Mouse (Mus musculus) C2C12 (cell line): Measurements from ENCODE around the gene Atr. TPM values are rescaled to one million over a fixed set of nuclear protein-coding genes. Genes with fewer than 3 reads are reported as not detected.

ENCODE experiments used
- H3K27me3 ChIP-seq: one replicate; pipeline ENCODE4 v1.6.1; 2011; ENCODE audit not compliant: control insufficient read depth, insufficient read depth, insufficient read length
- H3K36me3 ChIP-seq: one replicate; pipeline ENCODE4 v1.6.1; 2011; ENCODE audit not compliant: control insufficient read depth, insufficient read depth
- H3K4me3 ChIP-seq: one replicate; pipeline ENCODE4 v1.5.1; 2011; ENCODE audit warnings: mild to moderate bottlenecking, control low read depth; ENCODE audit not compliant: poor library complexity, insufficient read depth, severe bottlenecking
- H3K79me2 ChIP-seq: one replicate; pipeline ENCODE4 v1.6.1; 2011; ENCODE audit not compliant: control insufficient read depth, insufficient read depth
- H3K79me3 ChIP-seq: one replicate; pipeline ENCODE4 v1.6.1; 2011; ENCODE audit warnings: low read depth, control low read depth
- H3ac ChIP-seq: one replicate; pipeline ENCODE3; 2011; ENCODE audit warnings: low read depth; ENCODE audit not compliant: control insufficient read depth, insufficient read length
- CEBPB ChIP-seq: IDR thresholded peaks from one replicate; pipeline ENCODE4 v1.6.1; 2011; ENCODE audit warnings: low read depth, mild to moderate bottlenecking, control low read depth, moderate library complexity
- CTCF ChIP-seq: IDR thresholded peaks from one replicate; pipeline ENCODE4 v1.5.1; 2011; ENCODE audit not compliant: control insufficient read depth, insufficient read depth, insufficient read length
- FOSL1 ChIP-seq: IDR thresholded peaks from one replicate; pipeline ENCODE4 v1.8.0; 2011; ENCODE audit warnings: mild to moderate bottlenecking, low read length; ENCODE audit not compliant: poor library complexity, insufficient read depth, severe bottlenecking
- MAX ChIP-seq: IDR thresholded peaks from one replicate; pipeline ENCODE4 v1.6.1; 2011; ENCODE audit warnings: mild to moderate bottlenecking, control low read depth
- MYOD1 ChIP-seq: IDR thresholded peaks from one replicate; pipeline ENCODE4 v1.6.1; 2011; ENCODE audit warnings: low read depth; ENCODE audit not compliant: control insufficient read depth, insufficient read length
- MYOG ChIP-seq: IDR thresholded peaks from one replicate; pipeline ENCODE4 v1.6.1; 2011; ENCODE audit not compliant: control insufficient read depth, insufficient read length; ENCODE audit errors: extremely low read depth
- USF1 ChIP-seq: IDR thresholded peaks from one replicate; pipeline ENCODE4 v1.6.1; 2011; ENCODE audit warnings: low read depth, mild to moderate bottlenecking, control low read depth, moderate library complexity
- long read RNA-seq, 2 experiments: library from polyadenylated mRNA; unstranded; transcript quantifications; one replicate each; pipeline ENCODE4 v2.0.0; 2019 to 2020
- polyA plus RNA-seq: library from polyadenylated mRNA; unstranded; fragments of >200 nt; fragmentation: generic; extraction: Trizol; gene quantifications from one replicate; pipeline ENCODE4 v1.2.1, GENCODE M21; 2012; ENCODE audit warnings: missing spikeins

Atr gene
- polyA plus RNA-seq = 2.1 TPM
- long read RNA-seq, experiment 1, partial matches to known transcripts = 2 of 2 reads
- long read RNA-seq, experiment 1, other reads (novel, unspliced or antisense) = 0 of 2 reads
- long read RNA-seq, experiment 2, full-length matches to known transcripts = 11 of 28 reads
- long read RNA-seq, experiment 2, partial matches to known transcripts = 13 of 28 reads
- long read RNA-seq, experiment 2, other reads (novel, unspliced or antisense) = 4 of 28 reads

- H3K4me3 ChIP-seq = peak within 1 kb of the TSS; percentile 68
- peak within 1 kb of the TSS; percentile 95 for H3ac ChIP-seq
- peaks cover 19% of the 10 kb centered on the region for H3K79me2 ChIP-seq
- peaks cover 4% of the 10 kb centered on the region for H3K27me3 ChIP-seq
- H3K36me3 ChIP-seq = no peaks in the 10 kb centered on the region
- TF ChIP-seq MYOG (no peak), CEBPB (no peak), MAX (peak; percentile 57), MYOD1 (no peak), USF1 (no peak), CTCF (no peak)
- peaks cover 3% of the 10 kb centered on the region for H3K79me3 ChIP-seq
Observed at GRCm38 (mm10) chr9:95857414-95858026, at the start of gene Atr. TSS of gene Atr (plus strand) at chr9:95857597.

- no peak overlapping the region for H3ac ChIP-seq
- no peaks in the 10 kb centered on the region for H3K79me2 ChIP-seq
- TF ChIP-seq MYOG (no peak), MAX (no peak), USF1 (peak; percentile 16), FOSL1 (no peak), CTCF (no peak)
- no peaks in the 10 kb centered on the region for H3K79me3 ChIP-seq
- no peak overlapping the region for H3K4me3 ChIP-seq
- H3K36me3 ChIP-seq = no peaks in the 10 kb centered on the region
- no peaks in the 10 kb centered on the region for H3K27me3 ChIP-seq
Observed at GRCm38 (mm10) chr9:95809596-95809995, 47.8 kb upstream of the Atr start.

DNA sequence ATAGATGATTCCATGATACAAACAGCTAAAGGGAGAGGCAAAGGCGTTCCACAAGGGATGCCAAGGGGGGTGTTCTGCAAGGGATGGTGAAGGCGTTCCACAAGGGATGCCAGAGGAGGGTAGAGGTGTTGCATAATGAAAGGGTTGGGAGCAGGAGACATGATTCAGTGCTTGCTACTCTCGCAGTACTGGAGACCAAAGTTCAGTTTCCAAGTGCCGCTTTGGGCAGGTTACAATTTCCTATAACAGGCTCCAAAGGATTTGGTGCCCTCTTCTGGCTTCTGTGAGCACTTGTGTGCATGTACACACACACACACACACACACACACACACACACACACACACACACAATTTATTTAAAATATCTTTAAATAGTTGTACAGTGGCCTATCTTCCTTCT is 45.6 kb upstream of the Atr start:
- no peak for TF ChIP-seq MAX
- TF ChIP-seq CTCF = no peak
- TF ChIP-seq MYOG = no peak
- TF ChIP-seq CEBPB = no peak
- no peak for TF ChIP-seq USF1
- TF ChIP-seq MYOD1 = no peak
- TF ChIP-seq FOSL1 = no peak
- Histone ChIP-seq H3K79me2 (no peaks in the 10 kb centered on the region), H3K79me3 (no peaks in the 10 kb centered on the region), H3ac (no peak overlapping the region), H3K27me3 (no peaks in the 10 kb centered on the region), H3K36me3 (no peaks in the 10 kb centered on the region), H3K4me3 (no peak overlapping the region)

- TF ChIP-seq FOSL1 (no peak), CTCF (no peak), MYOD1 (peak; percentile 43), MAX (no peak), USF1 (no peak)
- Histone ChIP-seq H3K79me3 (no peaks in the 10 kb centered on the region), H3K79me2 (no peaks in the 10 kb centered on the region), H3ac (peak overlapping the region; percentile 48), H3K27me3 (no peaks in the 10 kb centered on the region), H3K4me3 (no peak overlapping the region), H3K36me3 (no peaks in the 10 kb centered on the region)
Observed at GRCm38 (mm10) chr9:95813721-95814531, 43.5 kb upstream of the Atr start.

- TF ChIP-seq MAX (no peak), USF1 (no peak)
- H3K79me2 ChIP-seq = no peaks in the 10 kb centered on the region
- no peak overlapping the region for H3K4me3 ChIP-seq
- H3ac ChIP-seq = no peak overlapping the region
- H3K27me3 ChIP-seq = no peaks in the 10 kb centered on the region
- H3K36me3 ChIP-seq = no peaks in the 10 kb centered on the region
- H3K79me3 ChIP-seq = no peaks in the 10 kb centered on the region
Observed at GRCm38 (mm10) chr9:95815015-95815673, 42.3 kb upstream of the Atr start.
